Mouse (Mus musculus) embryonic fibroblast, embryonic 13.5 days (primary cell): ENCODE measurements at regions not wholly inside any gene's neighbourhood (a gene's known extent, or its start where the extent isn't known, plus 50 kb on each side); places are given as distances from the start of the nearest gene placed in this dataset.

ENCODE experiments used
- H3K27ac ChIP-seq: 2 replicates; pipeline ENCODE4 v1.5.1; 2012; ENCODE audit warnings: low read length, control low read depth, inconsistent platforms; ENCODE audit not compliant: insufficient read depth
- H3K4me1 ChIP-seq: 2 replicates; pipeline ENCODE4 v1.6.1; 2011; ENCODE audit warnings: low read length; ENCODE audit not compliant: control insufficient read depth, insufficient read depth
- H3K4me3 ChIP-seq: 2 replicates; pipeline ENCODE4 v1.5.1; 2011; ENCODE audit warnings: mild to moderate bottlenecking, control low read depth, low read length; ENCODE audit not compliant: insufficient read depth
- CTCF ChIP-seq: IDR thresholded peaks from 2 replicates; pipeline ENCODE4 v1.5.1; 2011; ENCODE audit warnings: mild to moderate bottlenecking, control low read depth, low read length, moderate library complexity, borderline replicate concordance; ENCODE audit not compliant: insufficient read depth
- POLR2A ChIP-seq: IDR thresholded peaks from 2 replicates; pipeline ENCODE4 v1.6.1; 2011; ENCODE audit warnings: low read depth, mild to moderate bottlenecking, control low read depth, low read length, moderate library complexity

- H3K4me1 ChIP-seq, result no peaks in the 10 kb centered on the region
- H3K4me3 ChIP-seq, result no peak overlapping the region
- H3K27ac ChIP-seq, result no peak overlapping the region
- no peak for TF ChIP-seq CTCF
- no peak for TF ChIP-seq POLR2A
Observed at GRCm38 (mm10) chr14:24986404-24986803, 472.6 kb upstream of the Zmiz1 start.

GRCm38 (mm10) chr14:24993751-24994658 is 465.0 kb upstream of the Zmiz1 start:
- no peak for TF ChIP-seq CTCF
- TF ChIP-seq POLR2A, result no peak
- Histone ChIP-seq H3K4me3 (no peak overlapping the region), H3K4me1 (no peaks in the 10 kb centered on the region), H3K27ac (no peak overlapping the region)

GRCm38 (mm10) chr14:24995226-24995625 is 463.8 kb upstream of the Zmiz1 start:
- Histone ChIP-seq H3K4me1 (no peaks in the 10 kb centered on the region), H3K4me3 (no peak overlapping the region), H3K27ac (no peak overlapping the region)
- TF ChIP-seq POLR2A, result no peak
- TF ChIP-seq CTCF, result no peak

DNA sequence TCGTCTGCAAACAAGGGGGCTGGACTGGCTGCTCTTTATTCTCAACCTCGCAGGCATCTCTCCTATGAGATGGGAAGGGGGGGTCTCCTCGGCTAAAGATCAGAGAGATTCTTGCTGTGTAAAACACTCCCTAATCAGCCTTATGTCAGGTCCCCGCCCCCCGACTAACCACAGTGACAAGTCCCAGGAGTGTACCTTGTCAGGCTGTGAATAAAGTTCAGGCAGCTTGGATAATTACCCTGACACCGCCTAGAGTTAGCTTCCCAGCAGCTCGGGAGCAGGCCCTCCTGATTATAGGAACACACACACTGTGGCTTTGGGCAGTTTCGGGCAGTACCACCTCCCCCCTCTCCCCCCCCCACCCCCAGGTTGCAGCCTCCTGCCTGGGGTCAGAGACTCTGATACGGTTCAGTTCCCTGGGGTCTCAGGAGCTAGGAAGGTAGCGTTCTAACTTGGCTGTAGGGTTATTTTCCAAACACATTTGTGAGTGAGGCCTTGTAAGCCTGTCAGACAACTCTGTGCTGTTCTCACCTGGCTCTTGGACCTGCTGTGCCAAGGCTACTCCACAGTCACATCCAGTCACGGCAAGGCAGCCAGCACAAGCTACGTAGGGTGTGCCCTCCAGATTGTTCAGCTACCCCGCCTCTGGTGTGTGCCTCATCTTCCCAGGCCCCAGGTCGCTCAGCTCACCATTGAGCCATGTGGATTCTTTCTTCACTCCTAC is 461.0 kb upstream of the Zmiz1 start:
- Histone ChIP-seq H3K4me1 (peaks cover 2% of the 10 kb centered on the region; the same call in 1 of the 2 replicates), H3K27ac (no peak overlapping the region)
- no peak for TF ChIP-seq CTCF
- TF ChIP-seq POLR2A, result no peak

DNA sequence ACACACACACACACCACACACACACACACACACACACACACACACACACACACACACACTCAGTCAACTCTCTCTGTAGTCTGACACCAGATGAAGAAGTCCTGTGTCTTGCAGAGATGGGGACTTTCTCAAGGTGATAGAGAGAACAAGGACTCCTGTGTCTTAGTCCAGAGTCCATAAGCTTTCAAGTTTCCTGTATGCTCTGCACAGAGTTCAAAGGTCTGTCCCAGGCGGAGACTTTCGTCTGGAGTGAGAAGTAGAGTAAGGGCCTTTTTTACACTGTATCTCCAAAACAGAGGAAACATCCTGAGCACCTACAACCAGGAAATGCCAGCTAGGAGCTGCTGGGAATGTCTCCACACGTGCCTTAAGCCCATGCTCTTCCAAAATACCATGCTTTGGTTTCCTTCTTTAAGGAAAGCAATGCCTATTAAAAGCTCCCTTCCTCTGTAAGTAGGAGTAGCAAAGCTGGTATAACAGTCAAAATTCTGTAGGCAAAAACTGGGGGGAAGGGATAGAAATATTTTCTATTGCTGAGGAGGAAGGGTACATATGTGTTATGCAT is 459.9 kb upstream of the Zmiz1 start:
- Histone ChIP-seq H3K27ac (no peak overlapping the region), H3K4me3 (no peak overlapping the region), H3K4me1 (peaks cover 2% of the 10 kb centered on the region; the same call in 1 of the 2 replicates)
- no peak for TF ChIP-seq CTCF
- TF ChIP-seq POLR2A, result no peak

More for the DNA sequence above, 461.0 kb upstream of the Zmiz1 start:
- H3K4me3 ChIP-seq, result no peak overlapping the region

DNA sequence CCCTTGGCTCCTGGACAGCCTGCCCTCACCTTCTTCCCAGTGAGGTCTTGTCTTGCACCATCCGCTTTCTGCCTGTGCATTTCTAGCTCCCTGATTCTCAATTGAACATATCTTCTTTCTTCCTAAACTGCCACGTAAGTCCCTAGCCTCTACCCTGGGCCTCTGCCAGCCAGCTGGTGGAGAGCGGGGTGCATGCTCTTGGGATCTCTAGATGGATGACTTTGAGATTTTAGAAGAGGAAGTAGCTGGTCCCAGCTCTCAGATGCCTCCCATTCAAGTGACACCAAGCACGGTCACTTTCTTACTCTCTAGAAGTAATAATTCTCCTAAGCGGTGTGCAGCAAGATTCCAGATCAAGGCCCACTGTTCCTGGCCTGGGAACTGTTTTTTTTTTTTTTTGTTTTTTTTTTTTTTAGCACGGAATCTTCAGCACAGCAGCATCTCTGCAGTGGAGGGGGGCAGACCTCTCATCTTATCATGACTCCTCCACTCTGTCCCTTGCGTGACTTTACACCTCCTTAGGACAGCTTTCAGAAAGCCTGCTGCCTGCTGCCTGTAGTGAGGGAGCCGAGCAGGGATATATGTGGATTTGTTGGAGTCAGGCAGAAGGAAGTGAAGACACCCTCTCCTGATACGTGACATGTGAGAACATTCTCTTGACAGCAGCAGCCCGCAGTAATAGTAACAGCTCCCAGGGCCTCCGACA is 453.6 kb upstream of the Zmiz1 start:
- Histone ChIP-seq H3K27ac (no peak overlapping the region), H3K4me3 (no peak overlapping the region), H3K4me1 (peaks cover 2% of the 10 kb centered on the region; the same call in 1 of the 2 replicates)
- TF ChIP-seq POLR2A, result no peak
- TF ChIP-seq CTCF, result no peak

- TF ChIP-seq POLR2A, result no peak
- TF ChIP-seq CTCF, result no peak
- Histone ChIP-seq H3K27ac (no peak overlapping the region), H3K4me1 (0 out of 2 replicates have a peak, but pooled peaks cover 4% of the 10 kb centered on the region), H3K4me3 (no peak overlapping the region)
Observed at GRCm38 (mm10) chr14:25011926-25012325, 447.1 kb upstream of the Zmiz1 start.

DNA sequence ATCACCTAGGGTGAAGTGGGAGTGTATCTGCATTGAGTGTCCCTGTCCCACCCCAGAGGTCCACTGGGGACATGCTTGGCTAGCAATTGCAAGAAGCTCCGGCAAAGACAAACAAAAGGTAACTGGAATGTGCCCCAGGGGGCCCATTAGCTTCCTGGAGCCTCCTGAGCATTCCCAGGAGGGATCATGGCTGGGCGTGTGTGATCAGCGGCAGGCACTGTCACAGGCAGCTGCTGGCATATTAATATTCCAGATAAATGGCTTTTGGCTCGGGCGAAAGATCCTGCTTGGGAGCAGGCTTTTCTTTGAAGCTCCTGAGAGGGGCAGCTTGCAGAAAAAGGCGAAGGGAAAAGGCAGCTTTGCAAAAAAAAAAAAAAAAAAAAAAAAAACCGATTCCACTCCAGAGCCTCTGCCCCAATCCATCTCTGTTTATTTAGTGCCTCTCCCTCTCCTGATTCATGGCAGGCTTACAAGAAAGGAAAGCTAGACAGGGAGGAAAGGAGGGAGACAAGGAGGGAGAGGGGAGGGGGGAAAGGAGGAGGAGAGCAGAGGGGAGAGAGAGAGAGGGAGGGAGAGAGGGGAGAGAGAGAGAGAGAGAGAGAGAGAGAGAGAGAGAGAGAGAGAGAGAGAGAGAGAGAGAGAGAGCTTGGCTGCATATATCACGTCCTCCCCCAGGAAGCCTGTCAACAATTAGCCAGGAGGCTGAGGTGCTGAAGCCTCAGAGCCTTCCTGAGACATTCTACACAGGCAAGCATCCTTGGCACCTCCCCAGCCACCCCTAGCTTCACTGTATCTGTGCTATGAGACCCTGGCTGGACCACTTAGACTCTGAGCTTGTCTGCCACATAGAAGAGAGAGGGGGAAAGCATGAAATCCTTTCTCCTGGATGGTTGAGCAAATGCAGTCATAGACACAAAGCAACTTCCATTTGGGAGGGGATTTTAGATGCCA is 443.4 kb upstream of the Zmiz1 start:
- no peak overlapping the region for H3K27ac ChIP-seq
- no peak overlapping the region for H3K4me3 ChIP-seq
- H3K4me1 ChIP-seq, result 0 out of 2 replicates have a peak, but pooled peaks cover 4% of the 10 kb centered on the region
- TF ChIP-seq POLR2A (no peak), CTCF (no peak)
